Mouse (Mus musculus) CH12.LX (cell line): Measurements from ENCODE around the gene Stk35. TPM values are rescaled to one million over a fixed set of nuclear protein-coding genes. Genes with fewer than 3 reads are reported as not detected.

Source experiments
- DNase-seq: peaks from one replicate; pipeline ENCODE4 v3.0.0-alpha.2; 2013; ENCODE audit errors: extremely low read depth
- H3K27ac ChIP-seq: 2 replicates; pipeline ENCODE4 v1.5.1; 2012; ENCODE audit warnings: low read depth, mild to moderate bottlenecking, control low read depth, moderate library complexity; ENCODE audit not compliant: insufficient read depth
- H3K27me3 ChIP-seq: replicated peaks from 2 replicates; pipeline ENCODE3; 2012; ENCODE audit warnings: inconsistent platforms
- H3K36me3 ChIP-seq, 2 experiments: replicated peaks in 1 of 2; 2 replicates each; pipeline versions ENCODE3 to v1.6.1; 2012; ENCODE audit warnings: inconsistent platforms in 1 of 2, low read length in 1 of 2, mild to moderate bottlenecking in 1 of 2, mixed read lengths in 1 of 2, moderate library complexity in 1 of 2; ENCODE audit not compliant: control insufficient read depth in 1 of 2, insufficient read depth in 1 of 2
- H3K4me1 ChIP-seq, 2 experiments: 2 replicates each; pipeline ENCODE4 v1.6.1; 2012; ENCODE audit warnings: inconsistent platforms in 1 of 2, moderate library complexity in 1 of 2; ENCODE audit not compliant: insufficient read depth in 2 of 2, control insufficient read depth in 1 of 2
- H3K4me2 ChIP-seq: 2 replicates; pipeline ENCODE4 v1.6.1; 2012; ENCODE audit warnings: low read depth, mild to moderate bottlenecking, control low read depth; ENCODE audit not compliant: poor library complexity, insufficient read depth, severe bottlenecking
- H3K4me3 ChIP-seq, 3 experiments: fragments of 150-350 bp in 1 of 3; sonication (generic) in 1 of 3; replicated peaks in 1 of 3; 2 replicates each; pipeline versions ENCODE3 to v1.5.1; 2011 to 2012; ENCODE audit warnings: low read depth in 2 of 3, low read length in 2 of 3, mild to moderate bottlenecking in 2 of 3, moderate library complexity in 2 of 3, control low read depth in 1 of 3, improper control_type of control experiment in 1 of 3, inconsistent platforms in 1 of 3, mixed read lengths in 1 of 3; ENCODE audit not compliant: poor library complexity in 1 of 3
- H3K79me2 ChIP-seq: replicated peaks from 2 replicates; pipeline ENCODE4 v1.6.1; 2012; ENCODE audit warnings: mild to moderate bottlenecking, moderate library complexity; ENCODE audit not compliant: control insufficient read depth, poor library complexity, insufficient read depth, severe bottlenecking; ENCODE audit errors: extremely low read depth
- H3K9ac ChIP-seq: 2 replicates; pipeline ENCODE4 v1.6.1; 2012; ENCODE audit warnings: low read depth, mild to moderate bottlenecking, control low read depth, moderate library complexity; ENCODE audit not compliant: insufficient read depth
- H3K9me3 ChIP-seq: replicated peaks from 2 replicates; pipeline ENCODE3; 2012; ENCODE audit warnings: low read length, inconsistent platforms, mixed read lengths
- BHLHE40 ChIP-seq: IDR thresholded peaks from 2 replicates; pipeline ENCODE4 v1.6.1; 2011; ENCODE audit warnings: mild to moderate bottlenecking, low read depth, low read length, improper control_type of control experiment
- CHD1 ChIP-seq: IDR thresholded peaks from 2 replicates; pipeline ENCODE4 v1.6.1; 2012; ENCODE audit warnings: low read depth, low read length, improper control_type of control experiment, inconsistent platforms
- CHD2 ChIP-seq: IDR thresholded peaks from 2 replicates; pipeline ENCODE4 v1.6.1; 2011; ENCODE audit warnings: low read length, improper control_type of control experiment
- CTCF ChIP-seq, 2 experiments: IDR thresholded peaks in 1 of 2; conservative IDR thresholded peaks in 1 of 2; 2 replicates each; pipeline ENCODE4 v1.5.1; 2011 to 2012; ENCODE audit warnings: low read depth in 2 of 2, low read length in 2 of 2, improper control_type of control experiment in 1 of 2, inconsistent platforms in 1 of 2, mild to moderate bottlenecking in 1 of 2, moderate library complexity in 1 of 2
- KAT2A ChIP-seq: IDR thresholded peaks from 2 replicates; pipeline ENCODE4 v1.6.1; 2012; ENCODE audit warnings: low read length, improper control_type of control experiment, inconsistent platforms; ENCODE audit not compliant: insufficient replicate concordance
- MAFK ChIP-seq: IDR thresholded peaks from 2 replicates; pipeline ENCODE4 v1.6.1; 2011; ENCODE audit warnings: low read length, improper control_type of control experiment; ENCODE audit not compliant: insufficient replicate concordance
- MAX ChIP-seq: IDR thresholded peaks from 2 replicates; pipeline ENCODE4 v1.6.1; 2011; ENCODE audit warnings: low read length, improper control_type of control experiment
- MAZ ChIP-seq: IDR thresholded peaks from 2 replicates; pipeline ENCODE4 v1.6.1; 2012; ENCODE audit warnings: low read depth, mild to moderate bottlenecking, inconsistent platforms, low read length, improper control_type of control experiment, moderate library complexity
- MEF2A ChIP-seq: IDR thresholded peaks from 2 replicates; pipeline ENCODE4 v1.6.1; 2014; ENCODE audit warnings: low read depth, mild to moderate bottlenecking, inconsistent platforms, low read length, improper control_type of control experiment, borderline replicate concordance
- MXI1 ChIP-seq: IDR thresholded peaks from 2 replicates; pipeline ENCODE4 v1.6.1; 2011; ENCODE audit warnings: mild to moderate bottlenecking, low read depth, low read length, improper control_type of control experiment
- MYC ChIP-seq: IDR thresholded peaks from 2 replicates; pipeline ENCODE4 v1.6.1; 2011; ENCODE audit warnings: low read depth, mild to moderate bottlenecking, improper control_type of control experiment, low read length
- PAX5 ChIP-seq: IDR thresholded peaks from 2 replicates; pipeline ENCODE4 v1.6.1; 2012; ENCODE audit warnings: low read length, inconsistent platforms, mixed read lengths
- POLR2A ChIP-seq: IDR thresholded peaks from 2 replicates; pipeline ENCODE4 v1.6.1; 2011; ENCODE audit warnings: low read depth, mild to moderate bottlenecking, improper control_type of control experiment, low read length
- POLR2AphosphoS2 ChIP-seq: IDR thresholded peaks from 2 replicates; pipeline ENCODE4 v1.6.1; 2011; ENCODE audit warnings: low read depth, low read length, improper control_type of control experiment
- RAD21 ChIP-seq: IDR thresholded peaks from 2 replicates; pipeline ENCODE4 v1.6.1; 2011; ENCODE audit warnings: low read depth, mild to moderate bottlenecking, low read length, improper control_type of control experiment, moderate library complexity
- RCOR1 ChIP-seq: conservative IDR thresholded peaks from 2 replicates; pipeline ENCODE4 v1.6.1; 2012; ENCODE audit warnings: low read depth, mild to moderate bottlenecking, inconsistent platforms, low read length, improper control_type of control experiment
- SIN3A ChIP-seq: IDR thresholded peaks from 2 replicates; pipeline ENCODE4 v1.6.1; 2012; ENCODE audit warnings: low read length, improper control_type of control experiment, inconsistent platforms
- SMC3 ChIP-seq: IDR thresholded peaks from 2 replicates; pipeline ENCODE4 v1.6.1; 2011; ENCODE audit warnings: low read depth, low read length, improper control_type of control experiment
- TCF12 ChIP-seq: IDR thresholded peaks from 2 replicates; pipeline ENCODE4 v1.6.1; 2014; ENCODE audit warnings: low read depth, mild to moderate bottlenecking, inconsistent platforms, low read length, improper control_type of control experiment
- USF1 ChIP-seq: IDR thresholded peaks from 2 replicates; pipeline ENCODE4 v1.6.1; 2014; ENCODE audit warnings: low read depth, mild to moderate bottlenecking, inconsistent platforms, low read length, improper control_type of control experiment
- ZKSCAN1 ChIP-seq: IDR thresholded peaks from 2 replicates; pipeline ENCODE4 v1.6.1; 2012; ENCODE audit warnings: low read depth, inconsistent platforms, low read length, improper control_type of control experiment, borderline replicate concordance
- ZMIZ1 ChIP-seq: IDR thresholded peaks from 2 replicates; pipeline ENCODE4 v1.6.1; 2012; ENCODE audit warnings: low read depth, mild to moderate bottlenecking, inconsistent platforms, low read length, improper control_type of control experiment
- ZNF384 ChIP-seq: IDR thresholded peaks from 2 replicates; pipeline ENCODE4 v1.6.1; 2012; ENCODE audit warnings: low read depth, low read length, improper control_type of control experiment, inconsistent platforms
- dilution Hi-C: fragments of 300-500 bp; cut with MboI; formaldehyde crosslinking; loops from 2 replicates; pipeline ENCODE4 v1.14.3; 2020; ENCODE audit warnings: low sequenced_read_pairs; ENCODE audit not compliant: extremely low pct_unique_long_range_greater_than_20kb, extremely low pct_ligation_motif_present
- in situ Hi-C: fragments of 300-500 bp; cut with MboI; formaldehyde crosslinking; loops from 3 replicates; pipeline ENCODE4 v1.14.3; 2019; ENCODE audit warnings: low sequenced_read_pairs, low pct_ligation_motif_present, low pct_unique_long_range_greater_than_20kb, mixed read lengths
- polyA plus RNA-seq: library from polyadenylated mRNA; unstranded; fragments of >175 nt; gene quantifications from 2 replicates; pipeline ENCODE4 v1.2.1, GENCODE M21; 2012; ENCODE audit warnings: low read depth; ENCODE audit not compliant: insufficient read length
- total RNA-seq, 2 experiments: library from RNA; depleted of rRNA; stranded (reverse); fragments of 300-350 nt in 1 of 2; fragments of >200 nt in 1 of 2; gene quantifications; 2 replicates each; pipeline ENCODE4 v1.2.3; 2012 to 2014

Stk35 gene
- total and polyA plus RNA-seq, 3 experiments: 4.5 to 22.7 (median 7.3) TPM

GRCm38 (mm10) chr2:129819531-129819930 is 19.2 kb downstream of the Stk35 start:
- dilution Hi-C loops (no loop called here), in situ Hi-C loops (no loop called here)
- H3K4me3 ChIP-seq: no peak overlapping the region
- H3K4me2 ChIP-seq: no peak overlapping the region
- no peak for DNase-seq
- TF ChIP-seq RCOR1: no peak
- TF ChIP-seq BHLHE40: no peak
- TF ChIP-seq ZKSCAN1: no peak
- TF ChIP-seq MAZ: no peak
- TF ChIP-seq MAFK: no peak
- TF ChIP-seq USF1: no peak
- no peak for TF ChIP-seq ZNF384
- no peak for TF ChIP-seq POLR2AphosphoS2
- TF ChIP-seq TCF12: no peak
- TF ChIP-seq MAX: no peak
- no peak for TF ChIP-seq SMC3
- no peak for TF ChIP-seq CTCF (conservative IDR thresholded peaks at IDR 0.05 in 1 of 2, IDR thresholded peaks at IDR 0.05 in 1 of 2; ENCODE audit: low read depth in 2 of 2, low read length in 2 of 2)
- TF ChIP-seq SIN3A: no peak
- TF ChIP-seq PAX5: no peak
- no peak for TF ChIP-seq KAT2A
- TF ChIP-seq RAD21: no peak
- H3K9me3 ChIP-seq: no peaks in the 10 kb centered on the region
- no peak overlapping the region for H3K27ac ChIP-seq
- H3K27me3 ChIP-seq: no peaks in the 10 kb centered on the region
- peaks cover 10 to 95% of the 10 kb centered on the region in 2 experiments for H3K36me3 ChIP-seq
- peaks cover 11% of the 10 kb centered on the region; the same call in 1 of the 2 replicates for H3K79me2 ChIP-seq
- peaks cover 9 to 42% of the 10 kb centered on the region in 2 experiments; a peak in 3 of 4 replicates for H3K4me1 ChIP-seq
- no peak overlapping the region for H3K9ac ChIP-seq

GRCm38 (mm10) chr2:129819951-129820350 is 19.6 kb downstream of the Stk35 start:
- in situ Hi-C loops (no loop called here), dilution Hi-C loops (no loop called here)
- Histone ChIP-seq H3K9ac (no peak overlapping the region), H3K4me1 (peaks cover 5 to 38% of the 10 kb centered on the region in 2 experiments; a peak in 3 of 4 replicates), H3K36me3 (peaks cover 10 to 90% of the 10 kb centered on the region in 2 experiments), H3K4me2 (no peak overlapping the region), H3K79me2 (peaks cover 11% of the 10 kb centered on the region; the same call in 1 of the 2 replicates), H3K27ac (no peak overlapping the region), H3K9me3 (no peaks in the 10 kb centered on the region), H3K27me3 (no peaks in the 10 kb centered on the region), H3K4me3 (no peak overlapping the region)
- TF ChIP-seq CHD2 (no peak), ZMIZ1 (no peak), MXI1 (no peak), MEF2A (no peak), POLR2A (no peak), PAX5 (no peak), MAX (no peak), KAT2A (no peak), MYC (no peak), CHD1 (no peak)
- DNase-seq: no peak
